Mouse (Mus musculus) spleen, postnatal 0 days (tissue): ENCODE data around the gene Abhd10. TPM values are rescaled to one million over a fixed set of nuclear protein-coding genes. Genes with fewer than 3 reads are reported as not detected.

ENCODE experiments used
- polyA plus RNA-seq: library from polyadenylated mRNA; unstranded; fragments of >200 nt; fragmentation: Nextera tagmentation; extraction: Ambion mirVana; gene quantifications from 2 replicates; pipeline ENCODE4 v1.2.1, GENCODE M21; 2015

The Abhd10 gene
- 23.7 and 24.9 TPM in 2 replicates for polyA plus RNA-seq

GRCm38 (mm10) chr16:45742615-45743476 is at the start of gene Abhd10:
Gene Abhd10, minus strand, starts transcription at chr16:45742955.

GRCm38 (mm10) chr16:45724061-45724741 is 18.6 kb downstream of the Abhd10 start, which contains the start of gene Tagln3:
Gene Tagln3, minus strand, starts transcription at chr16:45724608.

DNA sequence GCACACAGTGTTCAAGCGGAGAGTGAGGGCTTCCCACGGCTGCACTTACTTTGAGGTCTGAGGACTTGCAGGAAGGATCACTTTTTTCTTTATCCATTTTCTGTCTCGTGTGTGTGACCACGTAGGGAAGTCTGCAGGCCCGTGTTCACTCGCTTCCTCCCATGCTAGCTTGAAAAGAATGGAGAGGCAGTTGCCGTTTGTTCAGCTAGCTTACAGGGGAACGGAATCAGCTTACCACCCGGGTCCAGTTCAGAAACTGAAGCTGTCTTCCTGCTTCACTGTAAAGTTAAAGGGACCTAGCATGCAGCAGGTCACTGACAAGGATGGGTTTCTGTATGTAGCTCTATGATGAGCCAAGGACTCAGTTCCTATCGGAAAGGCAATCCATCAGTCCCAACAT is 49.2 kb downstream of the Abhd10 start, which contains the start of gene Tmprss7:
Gene Tmprss7 (minus strand): TSS at position 101 of the 400 bp plus-strand sequence.

Other genes starting within 250 kb of the Abhd10 start
- gene Gm609, start 250.0 kb downstream of the Abhd10 start, polyA plus RNA-seq = not detected in 2 replicates
- gene Gm17783, start 210.9 kb downstream of the Abhd10 start, polyA plus RNA-seq = not detected in 2 replicates
- not detected in 2 replicates for gene Slc9c1, start 207.6 kb downstream of the Abhd10 start, polyA plus RNA-seq
- gene Gcsam, start 132.6 kb downstream of the Abhd10 start, polyA plus RNA-seq = 3.7 and 5.3 TPM in 2 replicates
- 0.30 and 0.36 TPM in 2 replicates for gene BC016579, start 88.9 kb downstream of the Abhd10 start, polyA plus RNA-seq
- 0.11 and 0.19 TPM in 2 replicates for gene Tmprss7, start 49.3 kb downstream of the Abhd10 start, polyA plus RNA-seq
- gene Tagln3, start 18.3 kb downstream of the Abhd10 start, polyA plus RNA-seq = 0.34 and 0.41 TPM in 2 replicates
- 10.0 and 11.3 TPM in 2 replicates for gene Phldb2, start 210.6 kb upstream of the Abhd10 start, polyA plus RNA-seq